Comparison of ENCODE assay signal across 23 mouse cellular contexts in the genomic region with DNA sequence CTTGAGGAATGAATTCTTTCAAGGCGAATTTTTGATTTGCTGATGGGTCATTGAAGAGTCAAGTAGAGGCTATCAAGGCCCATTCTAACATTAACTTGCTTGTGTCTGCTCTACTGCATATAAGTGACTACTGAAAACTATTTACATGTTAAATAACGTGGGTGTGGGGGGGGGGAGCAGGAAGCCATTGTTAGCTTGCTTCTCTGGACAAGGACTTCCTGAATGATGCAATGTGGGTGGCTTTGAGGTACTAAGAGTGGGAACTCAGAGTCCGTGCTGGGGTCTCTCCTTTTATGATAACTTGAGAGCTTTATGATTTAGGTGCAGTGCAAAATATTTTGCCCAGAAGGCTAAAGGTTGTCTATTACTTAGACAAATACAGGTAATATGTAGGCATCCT.
"Had no signal": no experiment of that assay in that cellular context is flagged by ENCODE, and none has a peak within 500 bp of the region (broad histone marks: within the 10 kb centered on the region; RNA-seq: fewer than 3 reads in every experiment).

No protein-coding gene starts in this region.

- H3K27ac ChIP-seq: kidney, embryonic 15.5 days; left cerebral cortex, adult 2 months; limb, embryonic 12.5 days; limb, embryonic 15.5 days; liver, embryonic 14.5 days; lung, embryonic 15.5 days; midbrain, embryonic 12.5 days; neural tube, embryonic 13.5 days had no signal

- H3K4me2 ChIP-seq: kidney, embryonic 15.5 days; limb, embryonic 12.5 days; limb, embryonic 15.5 days; liver, embryonic 11.5 days; lung, embryonic 15.5 days; midbrain, embryonic 12.5 days; neural tube, embryonic 13.5 days had no signal

- H3K9me3 ChIP-seq: kidney, embryonic 15.5 days; limb, embryonic 12.5 days; limb, embryonic 15.5 days; lung, embryonic 15.5 days; midbrain, embryonic 12.5 days; neural tube, embryonic 13.5 days had no signal

- ATAC-seq: liver, postnatal 0 days; midbrain, embryonic 16.5 days had no signal

- H3K4me1 ChIP-seq: limb, embryonic 15.5 days had no signal

- H3K36me3 ChIP-seq: kidney, embryonic 15.5 days; limb, embryonic 12.5 days; limb, embryonic 15.5 days; lung, embryonic 15.5 days; midbrain, embryonic 12.5 days; neural tube, embryonic 13.5 days had no signal

- H3K27me3 ChIP-seq: kidney, embryonic 15.5 days; limb, embryonic 12.5 days; limb, embryonic 15.5 days; lung, embryonic 15.5 days; midbrain, embryonic 12.5 days; neural tube, embryonic 13.5 days had no signal

- H3K4me3 ChIP-seq: kidney, embryonic 15.5 days; left cerebral cortex, adult 2 months; limb, embryonic 12.5 days; limb, embryonic 15.5 days; lung, embryonic 15.5 days; midbrain, embryonic 12.5 days; myocyte; neural tube, embryonic 13.5 days had no signal

- H3K9ac ChIP-seq: kidney, embryonic 15.5 days; limb, embryonic 12.5 days; limb, embryonic 15.5 days; liver, embryonic 14.5 days; liver, postnatal 0 days; lung, embryonic 15.5 days; midbrain, embryonic 12.5 days; neural tube, embryonic 13.5 days had no signal

- DNase-seq: kidney, adult 11 months; kidney, adult 8-10 months; kidney, postnatal 10 days; kidney, postnatal 36 days; layer of hippocampus, postnatal 36 days; left cerebral cortex, postnatal 4 days; liver, postnatal 0 days; retina, postnatal 1 day; right cerebral cortex, postnatal 25 days; spleen, adult 18-20 months; thymus, adult 18-20 months; thymus, postnatal 36 days had no signal
